Mouse (Mus musculus) heart, adult 2 months (tissue): Measurements from ENCODE around the gene Acsm1. TPM values are rescaled to one million over a fixed set of nuclear protein-coding genes. Genes with fewer than 3 reads are reported as not detected.

ENCODE experiments used
- DNase-seq, 2 experiments: peaks; one replicate each; pipeline ENCODE4 v3.0.0; 2021
- H3K27ac ChIP-seq: fragments of 200-600 bp; 2 replicates; pipeline ENCODE4 v1.8.1; 2022
- H3K27me3 ChIP-seq: fragments of 200-500 bp; 2 replicates; pipeline ENCODE4 v1.6.1; 2012; ENCODE audit warnings: mild to moderate bottlenecking, low read length, inconsistent platforms, mixed read lengths; ENCODE audit not compliant: control insufficient read depth, insufficient read depth
- H3K36me3 ChIP-seq: fragments of 200-500 bp; 2 replicates; pipeline ENCODE4 v1.6.1; 2012; ENCODE audit warnings: low read length, inconsistent platforms; ENCODE audit not compliant: control insufficient read depth, insufficient read depth
- H3K4me1 ChIP-seq: fragments of 200-500 bp; 2 replicates; pipeline ENCODE4 v1.6.1; 2011; ENCODE audit warnings: low read length; ENCODE audit not compliant: control insufficient read depth, insufficient read depth
- H3K4me3 ChIP-seq: fragments of 200-600 bp; 2 replicates; pipeline ENCODE4 v1.8.1; 2022
- H3K79me2 ChIP-seq: fragments of 200-500 bp; replicated peaks from 2 replicates; pipeline ENCODE4 v1.6.1; 2012; ENCODE audit warnings: mild to moderate bottlenecking, inconsistent platforms, low read length, moderate library complexity, mixed read lengths; ENCODE audit not compliant: control insufficient read depth, insufficient read depth
- H3K9ac ChIP-seq: fragments of 200-500 bp; 2 replicates; pipeline ENCODE4 v1.6.1; 2012; ENCODE audit warnings: low read depth, mild to moderate bottlenecking, control low read depth, inconsistent platforms, low read length, mixed read lengths
- CTCF ChIP-seq: fragments of 200-600 bp; IDR thresholded peaks from 2 replicates; pipeline ENCODE4 v1.8.1; 2022; ENCODE audit warnings: antibody characterized with exemption, mild to moderate bottlenecking, moderate library complexity
- EP300 ChIP-seq: fragments of 200-500 bp; IDR thresholded peaks from 2 replicates; pipeline ENCODE4 v1.6.1; 2011; ENCODE audit warnings: low read depth, low read length, control low read depth; ENCODE audit not compliant: insufficient read depth
- POLR2A ChIP-seq: fragments of 200-500 bp; IDR thresholded peaks from 2 replicates; pipeline ENCODE4 v1.6.1; 2011; ENCODE audit warnings: mild to moderate bottlenecking, low read depth, low read length, control low read depth; ENCODE audit not compliant: insufficient read depth
- WGBS: fragments of 180-500 bp; shearing (Covaris S2); methylation state at CpG from one replicate; pipeline ENCODE4 v1.1.7; 2018; 5-methylcytosine and 5-hydroxymethylcytosine counted together
- intact Hi-C: fragments of 180-260 bp; cut with DNase I; formaldehyde crosslinking; loops from one replicate; pipeline ENCODE4 v1.15.1; 2025
- polyA plus RNA-seq: library from polyadenylated mRNA; depleted of rRNA; stranded (reverse); fragments of >200 nt; gene quantifications from 2 replicates; pipeline ENCODE4 v1.2.3, GENCODE M21; 2012
- total RNA-seq, 2 experiments: library from RNA; stranded (reverse); gene quantifications; 2 replicates each; pipeline ENCODE4 v1.2.3; 2021

Gene Acsm1
- total and polyA plus RNA-seq, 3 experiments = 0.86 TPM; not detected in 2

GRCm38 (mm10) chr7:119595306-119595705 is 11.5 kb upstream of the Acsm1 start:
- H3K4me1 ChIP-seq = no peaks in the 10 kb centered on the region
- no peak overlapping the region for H3K27ac ChIP-seq
- TF ChIP-seq CTCF = no peak
- no peak for TF ChIP-seq EP300
- no peak for TF ChIP-seq POLR2A
- DNase-seq = no peak
- H3K4me3 ChIP-seq = no peak overlapping the region
- no peak overlapping the region for H3K9ac ChIP-seq
- 31% methylated on average over 1 of the region's 1 CpGs for WGBS
- no peaks in the 10 kb centered on the region for H3K27me3 ChIP-seq
- intact Hi-C loops = no loop called here
- H3K79me2 ChIP-seq = no peaks in the 10 kb centered on the region
- no peaks in the 10 kb centered on the region for H3K36me3 ChIP-seq

DNA sequence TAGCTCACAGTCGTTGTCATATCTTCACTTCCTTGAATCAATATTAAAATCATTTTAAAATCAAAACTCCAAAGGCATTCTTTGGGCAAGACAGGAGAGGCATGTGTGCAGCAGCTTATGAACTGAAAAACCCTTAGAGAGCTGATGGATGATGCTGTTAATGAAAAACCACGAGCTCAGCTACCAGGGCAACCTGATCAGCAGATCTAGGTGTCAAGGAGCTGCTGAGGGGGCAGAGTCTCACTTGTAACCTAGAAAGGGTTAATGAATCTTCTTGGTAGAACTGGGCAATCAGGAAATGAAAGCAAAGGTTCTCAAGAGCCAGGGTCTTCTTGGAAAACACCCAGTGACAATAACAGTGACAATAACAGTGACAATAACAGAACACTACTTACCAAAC is 10.3 kb upstream of the Acsm1 start:
- DNase-seq = no peak
- intact Hi-C loops = no loop called here
- WGBS = 37% methylated on average over 2 of the region's 2 CpGs

GRCm38 (mm10) chr7:119601195-119601953 is 5.5 kb upstream of the Acsm1 start:
- H3K36me3 ChIP-seq = no peaks in the 10 kb centered on the region
- TF ChIP-seq EP300 (no peak), CTCF (no peak), POLR2A (no peak)
- no peaks in the 10 kb centered on the region for H3K79me2 ChIP-seq
- DNase-seq = no peak
- no peak overlapping the region for H3K4me3 ChIP-seq
- intact Hi-C loops = no loop called here
- no peaks in the 10 kb centered on the region for H3K4me1 ChIP-seq
- H3K27ac ChIP-seq = no peak overlapping the region
- WGBS = 59% methylated on average over 2 of the region's 2 CpGs
- H3K9ac ChIP-seq = no peak overlapping the region
- H3K27me3 ChIP-seq = no peaks in the 10 kb centered on the region

More for the DNA sequence above, 10.3 kb upstream of the Acsm1 start:
- H3K4me3 ChIP-seq = no peak overlapping the region
- TF ChIP-seq CTCF (no peak), POLR2A (no peak), EP300 (no peak)
- no peaks in the 10 kb centered on the region for H3K27me3 ChIP-seq
- no peaks in the 10 kb centered on the region for H3K79me2 ChIP-seq
- H3K9ac ChIP-seq = no peak overlapping the region
- no peaks in the 10 kb centered on the region for H3K36me3 ChIP-seq
- no peak overlapping the region for H3K27ac ChIP-seq
- H3K4me1 ChIP-seq = no peaks in the 10 kb centered on the region

- no peaks in the 10 kb centered on the region for H3K4me1 ChIP-seq
- TF ChIP-seq POLR2A (no peak), EP300 (no peak), CTCF (no peak)
- no peaks in the 10 kb centered on the region for H3K36me3 ChIP-seq
- no peak overlapping the region for H3K4me3 ChIP-seq
- H3K27ac ChIP-seq = no peak overlapping the region
- WGBS = 51% methylated on average over 1 of the region's 1 CpGs
- no peaks in the 10 kb centered on the region for H3K27me3 ChIP-seq
- H3K9ac ChIP-seq = no peak overlapping the region
- no peaks in the 10 kb centered on the region for H3K79me2 ChIP-seq
- intact Hi-C loops = no loop called here
- no peak for DNase-seq
These were observed 4.9 kb upstream of the Acsm1 start for GRCm38 (mm10) chr7:119601954-119602317.

DNA sequence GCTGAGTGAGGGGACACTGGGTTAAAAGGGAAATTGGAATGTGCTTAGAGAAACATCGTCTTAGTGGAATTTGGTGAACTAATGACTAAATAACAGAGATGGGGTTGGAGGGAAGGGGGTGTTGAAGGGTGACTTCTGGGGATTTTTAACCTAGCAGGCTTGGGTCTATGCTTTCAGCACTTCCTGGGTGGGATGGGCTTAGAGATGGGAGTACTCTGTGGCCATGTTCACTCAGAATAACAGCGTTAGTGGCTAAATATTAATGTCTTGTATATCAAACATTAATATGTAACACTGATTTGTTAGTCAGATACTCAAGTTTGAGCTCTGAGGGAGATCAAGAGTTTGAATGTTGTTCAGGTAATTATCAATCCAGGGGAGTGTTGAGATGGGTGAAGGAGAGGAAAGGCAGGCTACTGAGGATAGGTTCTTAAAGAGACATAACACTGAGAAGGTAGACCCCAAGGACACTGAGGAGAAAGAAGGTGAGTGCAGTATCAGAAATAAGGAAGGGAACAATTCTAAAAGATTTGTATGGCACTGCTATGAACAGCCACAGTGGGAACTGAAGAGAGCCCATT is 1.8 kb upstream of the Acsm1 start:
- WGBS = 63% methylated on average over 2 of the region's 2 CpGs
- Histone ChIP-seq H3K4me1 (no peaks in the 10 kb centered on the region), H3K79me2 (no peaks in the 10 kb centered on the region), H3K27me3 (no peaks in the 10 kb centered on the region), H3K9ac (no peak overlapping the region), H3K27ac (no peak overlapping the region), H3K4me3 (no peak overlapping the region), H3K36me3 (no peaks in the 10 kb centered on the region)
- TF ChIP-seq CTCF = no peak
- TF ChIP-seq POLR2A = no peak
- no peak for TF ChIP-seq EP300
- intact Hi-C loops = no loop called here
- DNase-seq = no peak

DNA sequence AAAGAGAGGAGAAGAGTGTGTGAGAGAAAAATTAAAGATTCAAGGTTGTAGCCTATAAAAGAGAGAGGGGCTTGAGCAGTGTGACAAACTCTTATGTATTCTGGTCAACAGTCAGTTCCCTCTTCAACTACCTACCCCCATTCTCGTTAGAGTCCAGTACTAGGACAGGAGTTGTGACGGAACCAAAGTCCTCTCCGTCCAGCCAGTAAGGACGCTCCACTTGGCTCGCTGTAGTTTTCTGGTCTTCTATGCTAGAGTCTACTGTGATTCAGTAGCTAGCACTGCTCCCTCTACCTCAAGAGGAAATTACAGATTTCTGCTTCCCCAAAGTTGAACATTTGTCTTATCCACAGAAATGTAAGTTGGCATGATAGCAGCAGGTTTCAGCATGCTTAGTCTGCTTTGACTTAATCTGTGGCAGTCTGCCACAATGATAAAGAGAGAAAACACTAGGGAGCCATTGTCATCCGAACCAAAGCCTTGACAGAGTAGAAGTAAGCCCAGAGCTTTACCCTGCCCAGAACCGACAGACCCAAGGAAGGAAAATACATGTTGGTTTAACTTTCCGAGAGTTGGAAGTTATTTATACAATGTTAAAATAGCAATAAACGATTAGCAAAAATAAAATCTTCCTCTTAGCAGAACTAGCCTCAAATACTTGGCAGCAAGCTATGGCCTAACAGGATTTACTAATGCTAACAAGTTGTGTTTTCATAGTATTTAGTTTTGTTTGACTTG is 731 bp upstream of the Acsm1 start:
- Histone ChIP-seq H3K36me3 (no peaks in the 10 kb centered on the region), H3K4me3 (no peak overlapping the region), H3K27ac (no peak overlapping the region), H3K9ac (no peak overlapping the region), H3K79me2 (no peaks in the 10 kb centered on the region), H3K4me1 (no peaks in the 10 kb centered on the region), H3K27me3 (no peaks in the 10 kb centered on the region)
- TF ChIP-seq CTCF (no peak), POLR2A (no peak), EP300 (no peak)
- DNase-seq = no peak
- intact Hi-C loops = no loop called here
- WGBS = 61% methylated on average over 9 of the region's 9 CpGs
